Mouse (Mus musculus) 416B (cell line): Measurements from ENCODE around the gene Slc7a14.

Experiments used
- DNase-seq: peaks from one replicate; pipeline ENCODE4 v3.0.0; 2011; ENCODE audit warnings: low read depth

Gene Slc7a14

DNA sequence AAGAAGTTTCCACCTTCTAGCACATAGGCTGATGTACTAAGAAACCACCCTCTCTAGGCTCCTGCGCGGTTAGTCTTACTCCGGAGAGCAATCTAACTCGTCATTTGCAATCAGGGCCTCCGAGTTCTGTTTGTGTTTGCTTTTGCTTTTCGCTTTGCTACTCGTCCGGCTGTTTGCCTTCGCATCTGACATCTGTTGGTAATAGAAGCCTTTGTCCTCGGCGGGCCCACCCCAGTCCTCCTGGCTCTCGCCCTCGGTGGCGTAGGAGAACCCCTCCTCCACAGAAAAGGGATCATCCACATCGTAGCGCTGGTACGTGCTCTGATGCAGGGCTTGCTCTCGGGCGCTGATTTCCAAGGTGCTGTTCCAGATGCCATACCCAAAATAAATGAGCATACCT lies 101.2 kb downstream of the Slc7a14 start:
- DNase-seq = no peak

GRCm38 (mm10) chr3:31208458-31208994 lies 101.7 kb downstream of the Slc7a14 start:
- DNase-seq = no peak

GRCm38 (mm10) chr3:31208046-31208445 lies 102.1 kb downstream of the Slc7a14 start:
- DNase-seq = no peak

- DNase-seq = no peak
These were observed 105.0 kb downstream of the Slc7a14 start for GRCm38 (mm10) chr3:31205167-31205566.

DNA sequence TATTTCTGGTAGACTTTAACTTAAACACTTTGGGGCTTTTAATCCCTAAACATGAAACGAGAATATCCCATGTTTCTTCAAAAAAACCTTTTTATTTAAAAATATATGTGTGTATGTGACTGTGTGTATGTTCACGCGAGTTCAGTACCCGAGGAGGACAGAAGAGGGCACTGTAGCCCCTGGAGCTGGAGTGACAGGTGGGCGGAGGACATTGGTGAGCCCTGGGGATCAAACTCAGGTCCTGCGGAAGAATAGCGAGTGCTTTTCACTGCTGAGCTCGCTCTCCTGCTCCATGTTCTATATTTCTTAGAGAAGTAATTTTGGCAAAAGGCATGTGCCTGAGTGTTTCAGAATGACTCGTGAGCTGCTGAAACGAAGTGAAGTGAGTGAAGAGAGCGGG lies 106.2 kb downstream of the Slc7a14 start:
- DNase-seq = no peak

DNA sequence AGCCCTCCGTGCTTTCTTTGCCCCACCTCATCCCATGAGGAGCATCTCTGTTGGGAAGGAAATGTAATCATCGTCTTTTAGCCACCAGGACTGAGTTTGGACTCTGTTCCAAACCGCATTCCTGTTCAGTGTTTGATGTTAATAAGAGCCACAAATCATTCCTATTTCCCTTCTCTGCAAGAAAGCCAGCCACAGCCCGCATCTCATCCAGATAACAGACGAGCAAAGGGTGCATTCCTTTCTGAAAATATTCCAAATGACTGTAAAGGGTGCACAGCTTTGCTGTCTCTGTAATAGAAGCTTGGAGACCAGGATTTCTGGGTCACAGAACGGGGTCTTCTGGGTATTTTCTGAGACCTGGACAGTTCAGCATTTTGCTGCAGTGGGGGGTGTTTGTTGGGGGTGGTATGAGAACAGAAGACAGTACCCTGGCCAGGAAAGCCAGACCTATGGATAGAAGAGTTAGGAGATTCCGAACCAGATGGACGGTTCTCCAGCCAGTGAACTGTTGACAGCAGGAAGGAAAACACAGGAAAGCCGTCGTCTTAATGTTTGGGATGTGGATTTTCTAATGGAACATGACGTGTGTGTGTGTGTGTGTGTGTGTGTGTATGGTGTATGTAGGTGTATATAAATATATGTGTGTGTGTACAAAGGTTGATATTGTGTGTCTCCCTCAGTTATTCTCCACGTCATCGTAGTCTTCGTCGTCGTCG lies 110.9 kb downstream of the Slc7a14 start:
- DNase-seq = no peak

DNA sequence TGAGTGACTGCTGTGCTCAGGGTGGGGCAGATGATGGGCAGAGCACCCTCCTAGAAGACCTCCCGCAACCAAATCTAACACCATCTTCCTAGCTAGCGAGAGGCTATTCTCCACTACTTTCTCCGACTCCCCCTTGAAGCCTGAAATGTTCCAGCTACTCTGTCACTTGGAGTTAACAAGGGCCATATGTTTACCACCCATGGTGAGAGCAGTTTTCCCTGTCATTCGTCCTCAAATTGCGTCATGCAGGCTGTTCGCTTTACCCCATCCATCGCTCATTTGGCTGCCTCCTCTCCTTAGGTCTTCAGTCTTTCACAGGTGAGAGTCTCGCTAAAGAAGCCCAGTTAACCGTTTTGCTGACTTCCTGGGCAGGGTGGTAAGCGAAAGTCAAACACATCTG lies 118.8 kb downstream of the Slc7a14 start:
- DNase-seq = no peak

- DNase-seq = no peak
These were observed 119.8 kb downstream of the Slc7a14 start for GRCm38 (mm10) chr3:31190342-31190741.

GRCm38 (mm10) chr3:31166365-31166871 lies 143.8 kb downstream of the Slc7a14 start:
- no peak for DNase-seq

DNA sequence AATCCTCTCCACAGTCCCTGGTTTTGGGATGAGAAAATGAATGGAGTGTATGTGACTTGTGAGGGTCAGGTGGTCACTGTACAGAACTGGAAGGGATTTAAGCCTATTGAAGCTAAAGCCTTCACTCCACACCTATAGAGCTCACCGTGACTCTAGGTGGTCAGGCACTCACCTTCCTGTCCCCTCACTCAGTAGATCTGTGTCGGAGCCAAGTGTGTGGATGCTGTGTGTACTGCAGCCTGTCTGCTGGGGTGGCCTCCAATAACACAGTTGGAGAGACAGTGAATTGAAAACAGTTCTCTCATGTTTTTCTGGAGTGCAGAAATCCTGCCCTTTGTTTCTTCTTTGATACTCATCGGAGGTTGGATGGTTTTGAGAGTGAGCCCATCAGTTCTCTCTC lies 144.4 kb downstream of the Slc7a14 start:
- DNase-seq = no peak

DNA sequence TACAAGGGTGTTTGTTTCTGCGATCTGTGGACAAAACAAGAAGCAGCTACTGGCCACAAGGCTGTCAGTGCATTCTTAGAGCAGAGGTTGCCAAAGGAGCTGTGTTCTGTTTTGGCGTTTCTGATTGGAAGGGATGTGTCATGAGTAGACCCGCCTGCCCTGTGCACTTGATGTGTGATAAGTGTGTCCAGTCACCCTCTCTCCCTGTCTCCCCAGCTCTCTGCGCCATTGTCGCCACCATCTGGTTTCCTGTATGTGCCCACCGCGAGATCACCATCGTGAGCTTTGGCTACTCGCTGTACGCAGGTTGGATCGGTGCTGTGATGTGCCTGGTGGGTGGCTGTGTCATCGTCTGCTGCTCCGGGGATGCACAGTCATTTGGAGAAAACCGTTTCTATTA lies 147.3 kb downstream of the Slc7a14 start:
- DNase-seq = peak; percentile 6

DNA sequence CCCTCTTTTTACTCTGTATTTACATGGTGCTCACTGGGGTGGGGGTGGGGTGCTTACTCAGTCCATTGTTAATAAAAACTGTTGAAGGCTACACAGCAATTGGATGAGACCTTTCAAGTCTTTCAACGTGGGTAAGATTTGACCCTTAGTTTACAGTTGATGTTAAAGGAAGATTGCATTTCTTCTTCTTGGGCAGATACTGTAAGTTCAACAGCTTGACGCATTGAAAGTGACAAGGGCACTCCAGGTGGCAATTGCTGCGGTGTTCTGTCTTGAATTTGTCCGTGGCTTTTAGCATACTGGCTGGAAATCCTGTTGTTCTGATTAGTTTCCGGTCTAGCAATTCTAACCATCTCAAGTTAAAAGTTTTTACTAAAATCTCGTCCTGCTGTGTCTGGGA lies 148.8 kb downstream of the Slc7a14 start:
- DNase-seq = no peak

- DNase-seq = no peak
These were observed 150.1 kb downstream of the Slc7a14 start for GRCm38 (mm10) chr3:31160046-31160445.

GRCm38 (mm10) chr3:31157776-31158175 lies 152.4 kb downstream of the Slc7a14 start:
- DNase-seq = no peak

DNA sequence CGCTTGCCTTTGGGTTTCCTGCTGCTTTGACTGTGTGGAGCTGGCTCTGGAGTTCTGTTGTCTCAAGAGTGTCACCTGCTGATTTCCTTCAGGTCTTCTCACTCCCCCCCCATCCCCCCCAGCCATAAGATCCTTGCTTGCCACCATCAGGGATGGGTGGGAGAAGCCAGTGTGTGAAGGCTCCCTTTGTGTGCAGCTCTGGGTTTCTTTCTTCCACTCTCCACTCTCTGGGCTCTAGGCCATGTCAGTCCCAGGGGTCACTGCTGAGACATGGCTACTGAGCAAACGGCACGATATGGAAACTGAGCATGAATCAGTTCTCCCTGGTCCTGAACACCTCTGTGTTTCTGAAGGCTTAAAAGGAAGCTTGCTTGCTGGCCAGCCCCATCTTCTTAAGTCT lies 154.1 kb downstream of the Slc7a14 start:
- DNase-seq = no peak
